Mouse (Mus musculus) forebrain, postnatal 0 days (tissue): ENCODE results near the gene Drd2. TPM values are rescaled to one million over a fixed set of nuclear protein-coding genes. Genes with fewer than 3 reads are reported as not detected.

ENCODE experiments used
- ATAC-seq: fragments of 200-750 bp; cut with Nextera tagmentation; 2 replicates; pipeline ENCODE4 v1.8.0; 2017; ENCODE audit warnings: mild to moderate bottlenecking, moderate library complexity
- DNase-seq: peaks from one replicate; pipeline ENCODE4 v3.0.0-alpha.2; 2015
- H3K27ac ChIP-seq: fragments of 300-500 bp; sonication (generic); 2 replicates; pipeline ENCODE4 v1.5.1; 2014; ENCODE audit warnings: low read depth, mild to moderate bottlenecking, antibody characterized with exemption, low read length, moderate library complexity, mixed read lengths
- H3K27me3 ChIP-seq: fragments of 300-500 bp; sonication (generic); 2 replicates; pipeline ENCODE4 v1.6.1; 2014; ENCODE audit warnings: mild to moderate bottlenecking, low read length, mixed read lengths; ENCODE audit not compliant: insufficient read depth
- H3K36me3 ChIP-seq: fragments of 300-500 bp; sonication (generic); 2 replicates; pipeline ENCODE4 v1.6.1; 2014; ENCODE audit warnings: mild to moderate bottlenecking, moderate library complexity; ENCODE audit not compliant: insufficient read depth
- H3K4me1 ChIP-seq: fragments of 300-500 bp; sonication (generic); 2 replicates; pipeline ENCODE4 v1.6.1; 2014; ENCODE audit warnings: antibody characterized with exemption; ENCODE audit not compliant: insufficient read depth
- H3K4me2 ChIP-seq: fragments of 300-500 bp; sonication (generic); 2 replicates; pipeline ENCODE4 v1.6.1; 2014; ENCODE audit warnings: low read depth, mild to moderate bottlenecking, moderate library complexity
- H3K4me3 ChIP-seq: fragments of 300-500 bp; sonication (generic); 2 replicates; pipeline ENCODE4 v1.5.1; 2014; ENCODE audit warnings: low read depth, low read length, mixed read lengths
- H3K9ac ChIP-seq: fragments of 300-500 bp; sonication (generic); 2 replicates; pipeline ENCODE4 v1.6.1; 2014; ENCODE audit warnings: mild to moderate bottlenecking
- H3K9me3 ChIP-seq: fragments of 300-500 bp; sonication (generic); 2 replicates; pipeline ENCODE4 v1.6.1; 2016; ENCODE audit warnings: low read length
- CTCF ChIP-seq: sonication (generic); IDR thresholded peaks from 2 replicates; pipeline ENCODE4 v1.5.1; 2016; ENCODE audit warnings: antibody characterized with exemption, control low read depth, low read depth
- WGBS: fragments of 180-500 bp; shearing (Covaris S2); extraction: QIAGEN DNeasy Blood & Tissue Kit; methylation state at CpG from one replicate; pipeline ENCODE4 v1.1.7; 2014; 5-methylcytosine and 5-hydroxymethylcytosine counted together
- polyA plus RNA-seq: library from polyadenylated mRNA; unstranded; fragments of >200 nt; fragmentation: Nextera tagmentation; extraction: Ambion mirVana; gene quantifications from 2 replicates; pipeline ENCODE4 v1.2.1, GENCODE M21; 2015
- total RNA-seq: library from RNA; depleted of rRNA; stranded (reverse); fragments of >200 nt; gene quantifications from 2 replicates; pipeline ENCODE4 v1.2.3, GENCODE M21; 2014; rRNA removed

The Drd2 gene
- total RNA-seq (7.4 and 10.0 TPM in 2 replicates), polyA plus RNA-seq (4.9 and 6.3 TPM in 2 replicates)

DNA sequence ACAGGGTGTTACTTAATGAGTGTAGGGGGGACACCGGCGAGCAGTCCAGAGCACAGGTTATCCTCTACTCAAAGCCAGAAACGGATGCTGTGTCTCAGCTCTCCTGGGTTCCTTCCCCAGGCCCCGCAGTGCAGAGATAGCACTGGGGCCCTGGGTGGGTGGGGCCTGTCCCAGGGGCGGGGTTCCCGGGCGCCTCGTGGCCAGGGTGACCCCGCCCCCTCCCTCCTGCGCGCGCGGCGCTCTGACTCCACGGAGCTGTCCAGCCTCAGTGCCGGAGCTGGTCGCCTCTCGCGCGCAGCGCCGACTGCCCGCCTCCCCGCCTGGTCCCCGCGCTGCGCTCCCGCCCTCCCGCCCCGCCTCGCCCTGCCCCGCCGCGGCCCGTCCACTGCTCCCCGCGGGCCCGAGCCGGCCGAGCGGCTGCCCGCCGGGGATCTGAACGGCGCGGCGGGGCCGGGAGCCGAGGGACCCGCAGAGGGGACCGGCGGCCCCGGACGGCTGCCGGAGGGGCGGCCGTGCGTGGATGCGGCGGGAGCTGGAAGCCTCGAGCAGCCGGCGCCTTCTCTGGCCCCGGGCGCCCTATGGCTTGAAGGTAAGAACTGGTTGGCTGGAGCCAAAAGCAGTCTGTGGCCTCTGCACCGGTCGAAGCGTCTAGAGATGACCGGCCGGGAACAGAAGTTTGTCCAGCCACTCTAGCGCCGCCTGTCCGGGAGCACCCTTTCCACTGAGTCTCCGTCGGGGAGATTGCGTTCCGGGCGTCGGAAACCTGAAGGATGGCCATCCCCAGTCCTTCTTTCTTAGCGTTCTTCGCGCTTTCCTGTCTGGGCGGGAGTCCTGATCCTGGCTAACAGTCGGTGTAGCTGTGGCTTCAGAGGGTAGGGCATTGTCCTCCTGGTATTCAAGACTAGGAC, at the start of gene Drd2:
Drd2 (plus strand) TSS at position 492 of the 908 bp plus-strand sequence.
- no peak for TF ChIP-seq CTCF
- Histone ChIP-seq H3K9ac (peak within 1 kb of the TSS; percentile 48), H3K4me3 (peak within 1 kb of the TSS; percentile 55), H3K36me3 (no peaks in the 10 kb centered on the region), H3K4me2 (peak within 1 kb of the TSS; percentile 74), H3K4me1 (no peaks in the 10 kb centered on the region), H3K27ac (0 out of 2 replicates have a peak within 1 kb of the TSS, but pooled peaks have one; percentile 15), H3K27me3 (peaks cover 37% of the 10 kb centered on the region), H3K9me3 (no peaks in the 10 kb centered on the region)
- DNase-seq (peak; percentile 45), ATAC-seq (peak; percentile 83)
- 2% methylated on average over 60 of the region's 84 CpGs for WGBS

DNA sequence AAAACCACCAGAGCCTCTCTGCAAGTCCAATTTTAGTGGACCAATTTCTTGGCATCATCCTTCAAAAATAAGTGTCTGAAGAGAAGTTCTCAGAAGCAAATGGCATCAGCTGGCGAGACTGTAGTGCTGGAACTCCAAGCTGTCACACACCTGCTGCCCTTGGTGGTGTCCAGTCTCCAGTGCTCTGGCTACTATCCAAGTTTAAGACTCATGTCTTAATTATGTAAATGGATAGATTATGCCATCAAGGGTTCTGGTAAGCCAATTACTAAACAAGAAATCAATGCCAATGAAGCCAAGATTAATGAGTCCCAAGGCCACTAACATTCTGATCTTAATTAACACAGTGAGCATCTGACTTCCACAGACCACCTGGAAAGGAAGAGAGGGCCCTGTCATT, 45.3 kb upstream of the Drd2 start:
- H3K4me2 ChIP-seq, result no peak overlapping the region
- ATAC-seq (no peak), DNase-seq (no peak)
- H3K27me3 ChIP-seq, result no peaks in the 10 kb centered on the region
- 57% methylated on average over 1 of the region's 1 CpGs for WGBS
- H3K36me3 ChIP-seq, result no peaks in the 10 kb centered on the region
- TF ChIP-seq CTCF, result no peak
- no peaks in the 10 kb centered on the region for H3K9me3 ChIP-seq
- no peak overlapping the region for H3K4me3 ChIP-seq
- H3K27ac ChIP-seq, result no peak overlapping the region
- H3K4me1 ChIP-seq, result no peaks in the 10 kb centered on the region
- H3K9ac ChIP-seq, result no peak overlapping the region

DNA sequence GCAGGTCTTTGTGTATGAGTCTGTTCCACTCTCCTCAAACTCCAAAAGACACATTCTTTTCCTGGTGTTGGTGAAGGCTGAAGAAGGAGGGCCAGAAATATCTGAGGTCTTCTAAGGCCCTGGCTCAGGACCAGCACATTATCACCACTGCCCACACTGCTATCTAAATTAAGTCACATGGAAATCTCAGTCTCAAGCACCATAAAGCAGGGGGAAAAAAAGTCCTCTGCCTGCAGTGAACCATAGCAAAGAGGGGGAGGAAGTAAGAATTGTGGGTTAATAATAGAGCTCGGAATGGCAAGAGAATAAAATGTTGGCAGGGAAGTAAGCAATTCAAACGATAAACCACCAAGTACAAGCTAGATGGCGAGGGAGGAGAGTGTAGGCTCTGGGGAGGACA, 32.9 kb upstream of the Drd2 start:
- Histone ChIP-seq H3K4me2 (no peak overlapping the region), H3K4me3 (no peak overlapping the region), H3K27ac (no peak overlapping the region), H3K36me3 (no peaks in the 10 kb centered on the region), H3K27me3 (no peaks in the 10 kb centered on the region; the same call in 1 of the 2 replicates), H3K9ac (no peak overlapping the region), H3K9me3 (no peaks in the 10 kb centered on the region), H3K4me1 (no peaks in the 10 kb centered on the region)
- no peak for ATAC-seq
- 56% methylated on average over 3 of the region's 3 CpGs for WGBS
- no peak for DNase-seq
- TF ChIP-seq CTCF, result no peak

DNA sequence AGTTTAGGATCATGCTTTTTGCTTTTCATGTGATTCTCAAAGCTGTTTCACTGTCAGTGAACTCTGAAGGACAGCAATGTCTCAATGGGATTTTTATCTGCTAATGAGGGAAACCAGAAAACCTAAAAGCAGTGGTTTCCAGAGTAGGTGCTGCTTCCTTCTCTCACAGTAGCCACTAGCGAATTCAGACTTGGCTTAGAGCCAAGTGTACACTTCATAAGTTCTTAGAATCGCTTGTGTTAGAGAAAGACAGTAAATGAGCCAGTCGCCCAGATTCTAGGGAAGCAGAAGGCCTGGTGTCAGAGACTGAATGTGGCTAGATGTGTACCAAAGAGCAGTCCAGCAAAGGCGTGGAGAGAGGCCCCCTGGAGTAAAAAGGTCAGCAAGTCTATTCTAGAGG, 29.6 kb upstream of the Drd2 start:
- H3K36me3 ChIP-seq, result no peaks in the 10 kb centered on the region
- TF ChIP-seq CTCF, result no peak
- no peak overlapping the region for H3K9ac ChIP-seq
- H3K4me3 ChIP-seq, result no peak overlapping the region
- H3K4me2 ChIP-seq, result no peak overlapping the region
- no peak overlapping the region for H3K27ac ChIP-seq
- H3K4me1 ChIP-seq, result no peaks in the 10 kb centered on the region
- no peaks in the 10 kb centered on the region for H3K9me3 ChIP-seq
- no peaks in the 10 kb centered on the region; the same call in 1 of the 2 replicates for H3K27me3 ChIP-seq
- WGBS, result 37% methylated on average over 4 of the region's 4 CpGs
- DNase-seq, result peak; percentile 8
- ATAC-seq, result no peak

DNA sequence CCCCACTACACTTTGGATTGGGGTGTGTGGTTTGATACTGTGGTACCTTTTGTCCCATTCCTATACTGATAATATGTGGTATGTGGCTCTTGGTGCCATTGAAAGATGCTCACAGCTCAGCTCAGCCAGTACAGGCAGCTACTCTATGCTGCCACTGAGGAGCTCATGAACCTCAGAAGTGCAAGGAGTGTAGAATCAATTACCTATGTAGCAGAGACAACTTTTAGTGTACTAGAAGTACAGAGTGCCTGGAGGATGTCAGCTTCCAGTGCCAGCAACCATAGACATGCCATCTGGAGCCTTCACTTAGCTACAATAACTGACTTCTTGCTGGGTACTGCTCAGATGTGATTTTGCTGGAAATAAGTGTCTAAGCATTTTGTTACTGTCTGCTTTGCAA, 21.8 kb upstream of the Drd2 start:
- Histone ChIP-seq H3K4me1 (no peaks in the 10 kb centered on the region), H3K9ac (no peak overlapping the region), H3K36me3 (no peaks in the 10 kb centered on the region), H3K27ac (no peak overlapping the region), H3K4me3 (no peak overlapping the region), H3K4me2 (no peak overlapping the region), H3K9me3 (no peaks in the 10 kb centered on the region), H3K27me3 (no peaks in the 10 kb centered on the region)
- no peak for TF ChIP-seq CTCF
- DNase-seq (no peak), ATAC-seq (no peak)

DNA sequence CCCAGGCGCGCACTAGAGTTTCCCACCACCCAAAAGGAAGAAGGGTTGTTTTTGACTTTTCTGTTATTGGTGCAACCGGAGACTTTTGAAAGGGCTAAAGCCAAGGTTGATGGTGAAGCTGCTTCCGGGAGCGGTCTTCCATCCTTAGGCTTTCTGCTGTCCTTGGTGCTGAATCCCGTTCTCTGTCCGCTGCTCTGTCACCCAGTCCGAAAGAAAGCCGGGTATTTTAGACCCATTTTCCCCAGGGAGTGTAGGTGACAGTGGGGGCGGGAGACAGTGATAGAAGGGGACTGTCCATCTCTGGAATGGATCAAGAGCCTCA, 578 bp downstream of the Drd2 start:
- H3K36me3 ChIP-seq, result no peaks in the 10 kb centered on the region
- H3K4me3 ChIP-seq, result peak overlapping the region; percentile 55
- peaks cover 37% of the 10 kb centered on the region for H3K27me3 ChIP-seq
- TF ChIP-seq CTCF, result no peak
- WGBS, result 3% methylated on average over 10 of the region's 10 CpGs
- DNase-seq (no peak), ATAC-seq (no peak)
- no peaks in the 10 kb centered on the region for H3K4me1 ChIP-seq
- H3K27ac ChIP-seq, result no peak overlapping the region
- peak overlapping the region; percentile 74 for H3K4me2 ChIP-seq
- peak overlapping the region; percentile 48; the same call in 1 of the 2 replicates for H3K9ac ChIP-seq
- H3K9me3 ChIP-seq, result no peaks in the 10 kb centered on the region

DNA sequence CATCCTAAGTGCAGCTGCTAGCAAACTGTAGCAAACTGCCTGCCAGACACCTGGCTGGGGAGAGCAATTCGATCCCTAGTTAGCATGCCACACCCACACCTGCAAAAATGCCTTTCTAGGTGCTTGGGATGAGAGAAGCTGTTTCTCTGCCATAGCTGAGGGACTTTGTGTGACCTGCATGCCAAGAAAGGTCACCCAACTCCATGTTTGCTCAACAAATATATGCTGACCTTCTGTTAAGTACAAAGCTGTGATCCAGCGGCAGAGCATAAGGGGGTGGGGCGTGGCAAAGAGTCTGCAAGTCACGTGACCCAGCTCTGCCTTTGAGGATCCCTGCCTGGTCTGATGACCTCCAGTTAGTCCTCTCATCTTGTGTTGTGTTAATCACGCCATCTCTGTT, 25.3 kb downstream of the Drd2 start:
- DNase-seq, result no peak
- no peaks in the 10 kb centered on the region for H3K27me3 ChIP-seq
- H3K9me3 ChIP-seq, result no peaks in the 10 kb centered on the region
- H3K27ac ChIP-seq, result no peak overlapping the region
- H3K36me3 ChIP-seq, result no peaks in the 10 kb centered on the region
- ATAC-seq, result no peak
- no peak overlapping the region for H3K4me2 ChIP-seq
- TF ChIP-seq CTCF, result no peak
- 31% methylated on average over 5 of the region's 5 CpGs for WGBS
- H3K4me1 ChIP-seq, result no peaks in the 10 kb centered on the region
- no peak overlapping the region for H3K9ac ChIP-seq
- no peak overlapping the region for H3K4me3 ChIP-seq
